Mouse (Mus musculus) retina, postnatal 1 day (tissue): Measurements from ENCODE around the gene Tha1.

Source experiments
- DNase-seq: peaks from one replicate; pipeline ENCODE4 v3.0.0-alpha.2; 2012

Tha1 gene

GRCm38 (mm10) chr11:117872861-117873608 lies at the start of gene Tha1:
TSS of gene Tha1 (minus strand) at chr11:117873481.
- DNase-seq = peak; percentile 91

DNA sequence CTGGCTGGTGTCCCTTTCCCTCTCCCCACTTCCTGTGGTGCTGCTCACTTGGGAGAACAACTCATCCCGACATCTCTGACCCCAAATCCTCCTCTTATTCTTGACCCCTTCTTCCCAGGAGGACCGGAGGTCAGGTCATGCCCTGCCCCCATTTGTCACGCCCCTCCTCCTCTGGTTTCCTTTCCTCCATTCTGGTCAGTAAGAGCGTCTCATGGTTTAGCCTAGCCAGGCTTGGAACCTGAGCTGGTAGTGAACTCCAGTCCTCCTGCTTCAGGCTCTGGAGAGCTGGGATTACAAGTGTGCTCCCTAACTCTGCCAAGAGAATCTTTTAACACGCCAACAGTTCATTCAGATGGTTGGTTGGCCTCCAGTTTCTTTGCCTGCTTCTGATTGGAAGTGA lies 45.9 kb upstream of the Tha1 start:
- no peak for DNase-seq

DNA sequence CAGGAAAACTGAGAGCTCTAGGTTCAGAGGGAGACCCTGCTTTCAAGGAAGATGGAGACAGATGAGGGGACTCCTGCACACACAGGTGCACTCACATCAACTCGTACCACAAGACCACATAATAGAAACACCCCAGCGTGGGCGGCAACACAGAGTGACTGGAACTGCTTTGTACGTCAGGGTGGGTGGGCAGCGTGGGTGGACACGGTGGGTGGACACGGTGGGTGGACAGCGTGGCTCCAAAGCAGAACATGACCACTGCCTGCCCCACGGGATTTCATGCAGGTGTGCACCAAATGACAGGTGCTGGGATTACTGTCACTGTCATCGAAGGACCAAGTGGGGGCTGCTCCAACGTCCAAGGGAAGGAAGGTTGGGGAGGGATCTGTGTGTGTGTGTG lies 45.3 kb upstream of the Tha1 start:
- DNase-seq = no peak

GRCm38 (mm10) chr11:117915837-117916236 lies 42.6 kb upstream of the Tha1 start:
- no peak for DNase-seq

- no peak for DNase-seq
Observed at GRCm38 (mm10) chr11:117915341-117915740, 42.1 kb upstream of the Tha1 start.

DNA sequence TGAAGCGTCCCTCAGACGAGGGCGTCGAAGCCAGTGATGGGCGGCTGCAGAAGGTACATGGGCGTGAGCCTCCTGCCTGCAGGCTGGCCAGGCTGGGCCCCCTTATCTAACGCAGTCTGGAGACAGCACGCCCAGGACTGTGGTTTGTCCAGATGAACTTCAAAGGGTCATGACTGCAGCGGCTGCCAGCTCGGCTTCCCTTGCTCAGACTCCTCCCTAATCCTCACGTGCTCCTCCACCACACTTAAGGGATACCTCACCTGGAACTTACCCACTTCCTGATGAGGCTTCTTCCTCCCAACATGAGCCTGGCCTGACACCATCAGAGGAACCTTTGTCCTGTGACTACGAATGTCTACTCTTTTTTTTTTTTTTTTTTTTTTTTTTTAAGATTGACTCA lies 41.2 kb upstream of the Tha1 start:
- DNase-seq = no peak

DNA sequence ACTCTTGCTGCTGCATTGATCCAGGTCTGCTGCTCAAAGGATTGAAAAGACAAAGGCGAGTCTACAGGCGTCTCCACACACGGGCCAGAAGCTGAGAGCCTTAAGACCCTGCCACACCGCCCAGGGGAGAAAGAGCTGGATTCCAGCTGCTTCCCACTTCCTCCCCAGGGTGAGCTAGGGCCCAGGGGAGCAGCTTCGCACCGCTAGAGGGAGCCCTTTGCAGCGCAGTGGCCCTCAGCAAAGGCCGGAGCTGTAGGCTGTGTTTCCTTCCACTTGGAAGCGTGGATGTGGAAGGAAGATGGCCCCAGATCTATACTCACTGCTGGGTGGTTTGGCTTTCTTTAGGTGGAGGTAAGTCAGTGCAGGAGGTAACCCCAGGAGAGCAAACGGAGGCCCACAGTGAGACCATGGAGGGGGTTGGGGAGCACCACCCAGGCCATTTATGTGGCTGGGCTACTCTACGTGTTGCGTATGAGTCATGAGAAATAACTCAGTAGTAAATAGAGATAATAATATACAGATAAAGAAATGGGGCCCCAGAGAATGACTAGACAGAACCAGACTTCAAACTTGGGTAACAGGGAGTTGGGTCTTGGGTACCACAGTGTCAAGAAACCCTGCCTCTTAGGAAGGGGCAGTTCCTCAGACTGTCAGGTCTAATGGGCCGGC lies 39.5 kb upstream of the Tha1 start:
- peak; percentile 85 for DNase-seq

- no peak for DNase-seq
Observed at GRCm38 (mm10) chr11:117909337-117909736, 36.1 kb upstream of the Tha1 start.

- DNase-seq = no peak
Observed at GRCm38 (mm10) chr11:117904442-117904841, 31.2 kb upstream of the Tha1 start.

- no peak for DNase-seq
Observed at GRCm38 (mm10) chr11:117902282-117902681, 29.0 kb upstream of the Tha1 start.

DNA sequence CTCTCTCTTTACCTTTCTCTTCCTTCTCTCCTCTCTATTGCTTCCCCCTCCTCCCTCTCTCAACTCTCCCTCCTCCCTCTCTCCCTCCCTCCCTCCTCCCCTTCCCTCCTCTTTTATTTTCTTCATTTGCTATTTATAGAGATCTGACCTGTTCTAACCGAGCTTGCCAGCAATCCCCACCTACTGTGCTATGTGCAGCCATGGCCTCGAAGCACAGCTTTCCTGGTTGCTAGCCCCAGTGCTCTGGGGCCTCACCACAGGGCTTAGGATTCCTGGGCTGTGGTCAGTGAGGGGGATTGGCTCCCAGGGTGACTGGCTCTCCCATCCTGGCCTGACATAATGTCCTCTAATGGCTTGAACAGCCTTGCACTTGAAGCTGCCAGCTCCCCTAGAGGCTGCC lies 23.3 kb upstream of the Tha1 start:
- DNase-seq = no peak

- no peak for DNase-seq
Observed at GRCm38 (mm10) chr11:117894676-117895075, 21.4 kb upstream of the Tha1 start.

DNA sequence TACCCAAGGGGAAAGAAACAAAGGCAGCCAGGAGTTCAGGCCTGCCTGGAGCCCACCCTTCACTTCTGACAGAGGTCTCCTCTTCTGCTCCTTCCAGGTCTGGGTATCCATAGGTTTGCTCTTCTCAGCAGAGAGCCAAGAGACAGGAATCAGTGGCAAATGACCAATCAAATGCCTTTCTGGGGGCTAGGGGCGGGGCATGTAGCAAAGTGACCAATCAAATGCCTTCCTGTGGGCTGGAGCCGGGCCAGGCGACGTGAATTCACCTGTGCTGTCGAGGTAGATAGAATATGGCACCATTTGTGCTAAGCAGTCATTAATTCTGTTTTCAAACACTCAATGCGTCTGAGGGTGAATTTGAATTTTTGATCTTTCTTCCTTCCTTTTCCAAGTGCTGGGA lies 18.9 kb upstream of the Tha1 start:
- no peak for DNase-seq

- no peak for DNase-seq
Observed at GRCm38 (mm10) chr11:117891581-117892175, 18.4 kb upstream of the Tha1 start.

DNA sequence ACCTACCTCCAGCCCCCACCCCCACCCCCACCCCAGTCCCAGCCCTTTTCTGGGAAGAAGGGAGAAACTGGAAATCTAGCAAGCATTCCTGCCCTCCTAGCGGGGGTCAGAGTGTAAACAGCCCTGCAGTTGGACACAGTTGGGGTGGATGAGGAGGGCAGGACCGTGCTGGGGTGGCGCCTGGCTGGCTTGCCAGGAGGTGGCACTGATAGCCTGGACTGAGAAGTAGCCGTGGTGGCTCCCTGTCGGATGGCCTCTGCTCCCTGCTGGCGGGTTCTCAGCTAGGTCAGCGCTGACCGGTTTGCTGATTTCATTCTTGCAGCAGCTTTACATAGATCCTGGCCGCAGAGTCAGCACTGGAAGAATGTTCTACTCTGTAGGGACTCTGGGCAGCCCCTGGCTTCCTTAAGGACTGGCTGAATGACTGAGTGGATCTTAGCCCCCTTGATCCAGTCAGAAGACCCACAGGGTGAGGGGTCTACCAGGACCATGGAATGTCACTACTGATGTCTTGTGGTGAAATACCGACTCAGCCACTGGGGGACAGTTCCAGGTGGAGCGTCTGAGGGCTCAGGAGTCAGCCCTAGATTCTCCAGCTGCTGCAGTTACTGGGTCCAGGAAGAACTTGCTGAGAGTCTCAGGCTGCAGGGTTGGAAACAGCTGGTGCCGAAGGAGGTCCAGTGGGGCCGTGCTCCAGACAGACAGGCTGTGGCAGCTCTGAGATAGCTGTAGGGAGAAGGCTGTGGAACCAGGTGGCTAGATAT lies 17.4 kb upstream of the Tha1 start:
- DNase-seq = peak; percentile 50

- DNase-seq = peak; percentile 86
Observed at GRCm38 (mm10) chr11:117889887-117890340, 16.6 kb upstream of the Tha1 start.

GRCm38 (mm10) chr11:117888853-117889822 lies 15.9 kb upstream of the Tha1 start:
- DNase-seq = peak; percentile 73

GRCm38 (mm10) chr11:117888168-117888852 lies 15.0 kb upstream of the Tha1 start:
- DNase-seq = no peak

DNA sequence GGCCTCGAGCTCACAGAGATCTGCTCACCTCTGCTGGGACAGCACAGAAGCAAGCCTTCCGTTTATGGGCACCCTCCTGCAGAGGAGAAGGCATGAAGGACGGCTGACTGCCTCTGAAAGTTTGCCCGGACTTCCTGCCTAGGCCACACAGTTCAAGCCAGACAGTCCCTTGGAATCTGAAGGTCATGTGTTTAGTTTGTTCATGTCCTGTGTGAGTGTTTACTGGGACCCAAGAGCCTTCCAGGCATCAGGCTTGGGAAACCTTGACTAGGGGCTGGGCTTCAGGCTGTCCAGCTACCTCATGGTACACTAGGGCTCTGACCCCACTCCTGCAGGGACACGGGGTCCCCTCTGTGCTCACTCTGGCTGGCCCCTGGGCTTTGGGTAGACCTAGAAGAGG lies 12.7 kb upstream of the Tha1 start:
- no peak for DNase-seq

DNA sequence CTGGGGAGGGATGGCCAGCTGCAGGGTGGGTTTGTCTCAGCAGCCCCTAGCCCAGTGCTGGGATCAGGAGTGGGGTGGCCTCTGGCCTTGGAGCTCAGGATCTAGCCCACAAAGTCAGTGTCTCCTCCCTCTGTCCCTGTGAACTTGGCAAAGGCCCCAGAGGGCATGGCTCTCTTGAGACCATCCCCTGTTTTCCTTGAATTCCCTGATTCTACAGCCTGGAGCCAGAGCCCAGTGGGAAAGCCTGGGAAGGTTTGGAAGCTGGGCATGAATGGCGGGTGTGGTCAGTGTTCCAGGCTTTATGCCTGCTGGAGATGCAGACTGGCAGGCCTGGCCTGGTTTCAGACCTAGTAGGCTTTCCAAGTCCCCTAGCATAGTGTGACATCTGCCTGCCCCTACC lies 8.9 kb upstream of the Tha1 start:
- DNase-seq = no peak

- no peak for DNase-seq
Observed at GRCm38 (mm10) chr11:117881787-117882186, 8.5 kb upstream of the Tha1 start.

DNA sequence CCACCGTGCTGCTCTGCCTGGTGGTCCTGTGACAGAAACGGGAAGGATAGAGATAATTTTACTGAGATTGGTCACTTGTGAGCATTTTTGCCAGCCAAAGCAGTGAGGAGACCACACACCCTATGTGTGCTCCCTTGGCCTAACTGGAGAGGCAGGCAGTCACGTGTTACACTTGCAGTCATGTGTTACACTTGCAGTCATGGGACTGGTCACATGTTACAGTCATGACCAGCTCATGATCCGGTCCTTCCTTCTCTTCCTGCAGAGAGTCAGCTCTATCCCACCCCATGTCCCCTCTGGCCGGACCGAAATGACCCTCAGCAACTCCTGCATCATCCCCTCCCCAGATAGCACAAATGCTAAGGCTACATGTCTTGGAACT lies 7.7 kb upstream of the Tha1 start:
- no peak for DNase-seq
